Mouse (Mus musculus) heart, postnatal 25 days (tissue): ENCODE results near the gene Gm20708. TPM values are rescaled to one million over a fixed set of nuclear protein-coding genes. Genes with fewer than 3 reads are reported as not detected.
A peak's percentile ranks its signal among the peaks of the same experiment; 100 is the strongest.
"Not testable (repeated sequence)": the region's sequence is repeated elsewhere in the genome, so short reads cannot be mapped to it uniquely, and the experiment has no call there.

ENCODE experiments used
- DNase-seq: peaks from one replicate; pipeline ENCODE4 v3.0.0; 2022; ENCODE audit warnings: low spot score
- intact Hi-C: fragments of 180-260 bp; cut with DNase I; formaldehyde crosslinking; loops from one replicate; pipeline ENCODE4 v1.15.1; 2025
- total RNA-seq, 2 experiments: library from RNA; stranded (reverse); gene quantifications; 2 replicates each; pipeline ENCODE4 v1.2.3; 2021

Gene Gm20708
- total RNA-seq, 2 experiments from 2014 or later = 0.36 to 1.2 TPM

- no peak for DNase-seq
- intact Hi-C loops = no loop called here
These were observed 29.3 kb upstream of the Gm20708 start for GRCm38 (mm10) chr11:117780199-117780515.

- DNase-seq = peak; percentile 85
- intact Hi-C loops = no loop called here
These were observed 28.8 kb upstream of the Gm20708 start for GRCm38 (mm10) chr11:117780582-117781111.

- DNase-seq = peak; percentile 50
- intact Hi-C loops = no loop called here
These were observed 28.2 kb upstream of the Gm20708 start for GRCm38 (mm10) chr11:117781199-117781821.

- DNase-seq = peak; percentile 51
- intact Hi-C loops = no loop called here
These were observed 27.3 kb upstream of the Gm20708 start, which contains the start of the genes Tmc8 and Tmc6 for GRCm38 (mm10) chr11:117781993-117782704. TSS of gene Tmc8 (plus strand) at chr11:117782076. TSS of gene Tmc6 (minus strand) at chr11:117782198.

GRCm38 (mm10) chr11:117782705-117783034 lies 26.8 kb upstream of the Gm20708 start:
- intact Hi-C loops = no loop called here

GRCm38 (mm10) chr11:117783089-117783488 lies 26.4 kb upstream of the Gm20708 start:
- DNase-seq = peak; percentile 48
- intact Hi-C loops = no loop called here

More at GRCm38 (mm10) chr11:117782705-117783034, 26.8 kb upstream of the Gm20708 start:
- no peak for DNase-seq

GRCm38 (mm10) chr11:117783683-117784309 lies 25.7 kb upstream of the Gm20708 start:
- no peak for DNase-seq
- intact Hi-C loops = no loop called here

GRCm38 (mm10) chr11:117786294-117786693 lies 23.2 kb upstream of the Gm20708 start:
- DNase-seq = no peak

GRCm38 (mm10) chr11:117788481-117788880 lies 21.0 kb upstream of the Gm20708 start:
- intact Hi-C loops = loop anchor here (5.0 kb wide), 1 partner anchor 36 kb away; no protein-coding TSS in a partner anchor
- not testable (repeated sequence) for DNase-seq

More at GRCm38 (mm10) chr11:117786294-117786693, 23.2 kb upstream of the Gm20708 start:
- intact Hi-C loops = loop anchor here (2.0 to 5.0 kb wide), 2 partner anchors 34 to 77 kb away; no protein-coding TSS in a partner anchor

GRCm38 (mm10) chr11:117790286-117790685 lies 19.2 kb upstream of the Gm20708 start:
- intact Hi-C loops = loop anchor here (1.0 kb wide), 1 partner anchor 34 kb away; no protein-coding TSS in a partner anchor
- DNase-seq = no peak

GRCm38 (mm10) chr11:117790703-117791440 lies 18.6 kb upstream of the Gm20708 start:
- intact Hi-C loops = loop anchor here (1.0 kb wide), 1 partner anchor 33 kb away; no protein-coding TSS in a partner anchor
- no peak for DNase-seq

GRCm38 (mm10) chr11:117791441-117791761 lies 18.1 kb upstream of the Gm20708 start:
- intact Hi-C loops = no loop called here
- no peak for DNase-seq

GRCm38 (mm10) chr11:117792281-117792888 lies 17.1 kb upstream of the Gm20708 start:
- intact Hi-C loops = no loop called here
- DNase-seq = no peak

- DNase-seq = no peak
- intact Hi-C loops = no loop called here
These were observed 15.4 kb upstream of the Gm20708 start for GRCm38 (mm10) chr11:117794035-117794551.

- intact Hi-C loops = no loop called here
- DNase-seq = no peak
These were observed 12.5 kb upstream of the Gm20708 start for GRCm38 (mm10) chr11:117796954-117797353.

GRCm38 (mm10) chr11:117797511-117798159 lies 11.8 kb upstream of the Gm20708 start, which contains the start of gene 6030468B19Rik:
TSS of gene 6030468B19Rik (plus strand) at chr11:117797660.
- intact Hi-C loops = no loop called here
- no peak for DNase-seq

GRCm38 (mm10) chr11:117798160-117798541 lies 11.3 kb upstream of the Gm20708 start:
- DNase-seq = no peak
- intact Hi-C loops = no loop called here

- DNase-seq = no peak
- intact Hi-C loops = no loop called here
These were observed 10.3 kb upstream of the Gm20708 start for GRCm38 (mm10) chr11:117799174-117799573.

GRCm38 (mm10) chr11:117800038-117800437 lies 9.4 kb upstream of the Gm20708 start:
- intact Hi-C loops = no loop called here
- no peak for DNase-seq
